Mouse (Mus musculus): ENCODE data around the gene Fam187a. TPM values are rescaled to one million over a fixed set of nuclear protein-coding genes. Genes with fewer than 3 reads are reported as not detected.

Fam187a gene
- polyA plus RNA-seq, 1 experiment from 2014 or later: not detected

GRCm38 (mm10) chr11:102930672-102931071 is 45.7 kb downstream of the Fam187a start:
- H3K27me3 ChIP-seq (ENCODE audit: control insufficient read depth, insufficient read depth, low read depth, low read length): peaks cover 10% of the 10 kb centered on the region
- H3K27ac ChIP-seq (ENCODE audit: low read length): no peak overlapping the region
- no peaks in the 10 kb centered on the region for H3K36me3 ChIP-seq (ENCODE audit: control insufficient read depth, insufficient read depth)
- H3K9me3 ChIP-seq (replicated peaks; ENCODE audit: control insufficient read depth, low read length): no peaks in the 10 kb centered on the region
- 55% methylated on average over 10 of the region's 10 CpGs for WGBS (ENCODE audit: insufficient replicate concordance)
- no peak for ATAC-seq (ENCODE audit: low read depth)
- H3K4me1 ChIP-seq (ENCODE audit: control insufficient read depth, low read depth, low read length): no peaks in the 10 kb centered on the region
- no peak overlapping the region for H3K9ac ChIP-seq (ENCODE audit: low read depth, low read length)
- no peak overlapping the region for H3K4me3 ChIP-seq (ENCODE audit: low read depth, low read length)
- no peak overlapping the region for H3K4me2 ChIP-seq (ENCODE audit: low read depth, low read length)

- H3K9me3 ChIP-seq (replicated peaks; ENCODE audit: control insufficient read depth, low read length): no peaks in the 10 kb centered on the region
- H3K4me1 ChIP-seq (ENCODE audit: control insufficient read depth, low read depth, low read length): no peaks in the 10 kb centered on the region; the same call in 1 of the 2 replicates
- no peaks in the 10 kb centered on the region for H3K36me3 ChIP-seq (ENCODE audit: control insufficient read depth, insufficient read depth)
- no peak for ATAC-seq (ENCODE audit: low read depth)
- no peak overlapping the region for H3K4me3 ChIP-seq (ENCODE audit: low read depth, low read length)
- no peak overlapping the region for H3K4me2 ChIP-seq (ENCODE audit: low read depth, low read length)
- 42% methylated on average over 4 of the region's 4 CpGs for WGBS (ENCODE audit: insufficient replicate concordance)
- no peak overlapping the region for H3K27ac ChIP-seq (ENCODE audit: low read length)
- H3K27me3 ChIP-seq (ENCODE audit: control insufficient read depth, insufficient read depth, low read depth, low read length): peaks cover 28% of the 10 kb centered on the region
- H3K9ac ChIP-seq (ENCODE audit: low read depth, low read length): no peak overlapping the region
Measured at GRCm38 (mm10) chr11:102936272-102936671, 51.3 kb downstream of the Fam187a start.

Other genes starting within 250 kb of the Fam187a start
- gene Meioc, start 221.5 kb upstream of the Fam187a start, polyA plus RNA-seq (2015; fragmentation: Nextera tagmentation; extraction: Ambion mirVana): 0.05 TPM in 1 of 2 replicates, not detected in the other
- 13.4 TPM in 2 replicates for gene Ccdc43, start 187.4 kb upstream of the Fam187a start, polyA plus RNA-seq (2015; fragmentation: Nextera tagmentation; extraction: Ambion mirVana)
- gene Adam11, start 123.7 kb upstream of the Fam187a start, polyA plus RNA-seq (2015; fragmentation: Nextera tagmentation; extraction: Ambion mirVana): 0.08 and 0.35 TPM in 2 replicates
- gene Gjc1, start 65.5 kb upstream of the Fam187a start, polyA plus RNA-seq (2015; fragmentation: Nextera tagmentation; extraction: Ambion mirVana): 0.91 and 1.4 TPM in 2 replicates
- gene Higd1b, start 49.3 kb upstream of the Fam187a start, polyA plus RNA-seq (2015; fragmentation: Nextera tagmentation; extraction: Ambion mirVana): not detected in 2 replicates
- gene Eftud2, start 4.2 kb upstream of the Fam187a start, polyA plus RNA-seq (2015; fragmentation: Nextera tagmentation; extraction: Ambion mirVana): 87.3 and 98.5 TPM in 2 replicates
- 0.93 and 1.2 TPM in 2 replicates for gene Ccdc103, start 4.0 kb upstream of the Fam187a start, polyA plus RNA-seq (2015; fragmentation: Nextera tagmentation; extraction: Ambion mirVana)
- gene Gfap, start 15.7 kb downstream of the Fam187a start, polyA plus RNA-seq (2015; fragmentation: Nextera tagmentation; extraction: Ambion mirVana): 7.4 and 8.3 TPM in 2 replicates
- 10.9 and 11.0 TPM in 2 replicates for gene Kif18b, start 40.0 kb downstream of the Fam187a start, polyA plus RNA-seq (2015; fragmentation: Nextera tagmentation; extraction: Ambion mirVana)
- 0.13 TPM in 1 of 2 replicates, not detected in the other for gene C1ql1, start 61.5 kb downstream of the Fam187a start, polyA plus RNA-seq (2015; fragmentation: Nextera tagmentation; extraction: Ambion mirVana)
- gene Nmt1, start 143.0 kb downstream of the Fam187a start, polyA plus RNA-seq (2015; fragmentation: Nextera tagmentation; extraction: Ambion mirVana): 32.1 and 36.6 TPM in 2 replicates
- 22.9 and 29.0 TPM in 2 replicates for gene Dcakd, start 143.2 kb downstream of the Fam187a start, polyA plus RNA-seq (2015; fragmentation: Nextera tagmentation; extraction: Ambion mirVana)
- 0.40 and 0.58 TPM in 2 replicates for gene Plcd3, start 216.5 kb downstream of the Fam187a start, polyA plus RNA-seq (2015; fragmentation: Nextera tagmentation; extraction: Ambion mirVana)
- gene Acbd4, start 216.5 kb downstream of the Fam187a start, polyA plus RNA-seq (2015; fragmentation: Nextera tagmentation; extraction: Ambion mirVana): 51.3 and 54.4 TPM in 2 replicates
- gene Hexim1, start 231.1 kb downstream of the Fam187a start, polyA plus RNA-seq (2015; fragmentation: Nextera tagmentation; extraction: Ambion mirVana): 1.7 and 1.9 TPM in 2 replicates
- 5.2 and 5.7 TPM in 2 replicates for gene Hexim2, start 247.3 kb downstream of the Fam187a start, polyA plus RNA-seq (2015; fragmentation: Nextera tagmentation; extraction: Ambion mirVana)